Mouse (Mus musculus) kidney, postnatal 14 days (tissue): Measurements from ENCODE around the gene Tmigd3.
"Not testable (repeated sequence)": the region's sequence is repeated elsewhere in the genome, so short reads cannot be mapped to it uniquely, and the experiment has no call there.

Experiments used
- DNase-seq: peaks from one replicate; pipeline ENCODE4 v3.0.0; 2022; ENCODE audit warnings: mixed read lengths

Gene Tmigd3

GRCm38 (mm10) chr3:105904721-105905120, 34.0 kb downstream of the Tmigd3 start:
- DNase-seq = no peak

GRCm38 (mm10) chr3:105907956-105908655, 37.4 kb downstream of the Tmigd3 start:
- DNase-seq = no peak

- no peak for DNase-seq
These were observed 38.3 kb downstream of the Tmigd3 start for GRCm38 (mm10) chr3:105908976-105909375.

GRCm38 (mm10) chr3:105910519-105911190, 40.0 kb downstream of the Tmigd3 start:
- no peak for DNase-seq

- no peak for DNase-seq
These were observed 41.6 kb downstream of the Tmigd3 start for GRCm38 (mm10) chr3:105912097-105912880.

- no peak for DNase-seq
These were observed 43.4 kb downstream of the Tmigd3 start for GRCm38 (mm10) chr3:105913839-105914681.

- DNase-seq = no peak
These were observed 44.6 kb downstream of the Tmigd3 start for GRCm38 (mm10) chr3:105915281-105915680.

GRCm38 (mm10) chr3:105916455-105916854, 45.8 kb downstream of the Tmigd3 start:
- not testable (repeated sequence) for DNase-seq

- no peak for DNase-seq
These were observed 47.1 kb downstream of the Tmigd3 start for GRCm38 (mm10) chr3:105917656-105918354.

GRCm38 (mm10) chr3:105918355-105918745, 47.6 kb downstream of the Tmigd3 start:
- no peak for DNase-seq

GRCm38 (mm10) chr3:105920743-105921142, 50.0 kb downstream of the Tmigd3 start:
- not testable (repeated sequence) for DNase-seq

GRCm38 (mm10) chr3:105921959-105922358, 51.3 kb downstream of the Tmigd3 start:
- DNase-seq = no peak

GRCm38 (mm10) chr3:105924616-105925015, 53.9 kb downstream of the Tmigd3 start:
- no peak for DNase-seq

GRCm38 (mm10) chr3:105927561-105928194, 57.0 kb downstream of the Tmigd3 start:
- no peak for DNase-seq

- no peak for DNase-seq
These were observed 57.5 kb downstream of the Tmigd3 start for GRCm38 (mm10) chr3:105928195-105928569.

GRCm38 (mm10) chr3:105928781-105929180, 58.1 kb downstream of the Tmigd3 start:
- DNase-seq = no peak

- no peak for DNase-seq
These were observed 59.1 kb downstream of the Tmigd3 start for GRCm38 (mm10) chr3:105929821-105930220.

- no peak for DNase-seq
These were observed 60.4 kb downstream of the Tmigd3 start for GRCm38 (mm10) chr3:105931095-105931494.

GRCm38 (mm10) chr3:105932240-105933071, 61.8 kb downstream of the Tmigd3 start, which contains the start of gene I830077J02Rik:
I830077J02Rik (minus strand) TSS chr3:105932664.
- DNase-seq = no peak

GRCm38 (mm10) chr3:105933926-105934325, 63.2 kb downstream of the Tmigd3 start:
- no peak for DNase-seq
